Mouse (Mus musculus) thymus, adult 2 months (tissue): Measurements from ENCODE around the gene Fam126a. TPM values are rescaled to one million over a fixed set of nuclear protein-coding genes. Genes with fewer than 3 reads are reported as not detected.

Experiments
- DNase-seq: peaks from one replicate; pipeline ENCODE4 v3.0.0; 2021
- H3K27ac ChIP-seq: fragments of 200-500 bp; 2 replicates; pipeline ENCODE4 v1.5.1; 2012; ENCODE audit warnings: low read length, control low read depth; ENCODE audit not compliant: control insufficient read depth, insufficient read depth
- H3K27me3 ChIP-seq: fragments of 200-500 bp; 2 replicates; pipeline ENCODE4 v1.6.1; 2012; ENCODE audit warnings: mild to moderate bottlenecking, low read length, moderate library complexity, mixed read lengths; ENCODE audit not compliant: control insufficient read depth, insufficient read depth
- H3K36me3 ChIP-seq: fragments of 200-500 bp; 2 replicates; pipeline ENCODE4 v1.6.1; 2012; ENCODE audit warnings: mild to moderate bottlenecking, low read length, moderate library complexity; ENCODE audit not compliant: control insufficient read depth, insufficient read depth
- H3K4me1 ChIP-seq: fragments of 200-500 bp; replicated peaks from 2 replicates; pipeline ENCODE4 v1.6.1; 2012; ENCODE audit warnings: low read length; ENCODE audit not compliant: control insufficient read depth, insufficient read depth
- H3K4me3 ChIP-seq: fragments of 200-500 bp; 2 replicates; pipeline ENCODE4 v1.5.1; 2012; ENCODE audit warnings: mild to moderate bottlenecking, low read length, control low read depth, moderate library complexity; ENCODE audit not compliant: control insufficient read depth, insufficient read depth
- CTCF ChIP-seq: fragments of 200-500 bp; IDR thresholded peaks from 2 replicates; pipeline ENCODE4 v1.5.1; 2012; ENCODE audit warnings: mild to moderate bottlenecking, control low read depth, low read length, moderate library complexity, borderline replicate concordance; ENCODE audit not compliant: control insufficient read depth, poor library complexity, insufficient read depth; ENCODE audit errors: extremely low read depth
- POLR2A ChIP-seq: fragments of 200-500 bp; IDR thresholded peaks from 2 replicates; pipeline ENCODE4 v1.6.1; 2012; ENCODE audit warnings: mild to moderate bottlenecking, low read length, control low read depth, moderate library complexity; ENCODE audit not compliant: control insufficient read depth, poor library complexity, insufficient read depth; ENCODE audit errors: extremely low read depth
- WGBS: fragments of 180-500 bp; shearing (Covaris S2); methylation state at CpG from one replicate; pipeline ENCODE4 v1.1.7; 2018; 5-methylcytosine and 5-hydroxymethylcytosine counted together
- polyA plus RNA-seq: library from polyadenylated mRNA; depleted of rRNA; stranded (reverse); fragments of >200 nt; gene quantifications from 2 replicates; pipeline ENCODE4 v1.2.3, GENCODE M21; 2012

The Fam126a gene
- polyA plus RNA-seq, 1 experiment = 4.8 TPM

- Histone ChIP-seq H3K4me3 (no peak overlapping the region), H3K4me1 (no peaks in the 10 kb centered on the region), H3K27me3 (no peaks in the 10 kb centered on the region), H3K27ac (no peak overlapping the region), H3K36me3 (no peaks in the 10 kb centered on the region)
- DNase-seq = no peak
- WGBS = 97% methylated on average over 5 of the region's 5 CpGs
- TF ChIP-seq POLR2A (no peak), CTCF (no peak)
Measured at GRCm38 (mm10) chr5:23953047-23953446, 77.4 kb downstream of the Fam126a start.

DNA sequence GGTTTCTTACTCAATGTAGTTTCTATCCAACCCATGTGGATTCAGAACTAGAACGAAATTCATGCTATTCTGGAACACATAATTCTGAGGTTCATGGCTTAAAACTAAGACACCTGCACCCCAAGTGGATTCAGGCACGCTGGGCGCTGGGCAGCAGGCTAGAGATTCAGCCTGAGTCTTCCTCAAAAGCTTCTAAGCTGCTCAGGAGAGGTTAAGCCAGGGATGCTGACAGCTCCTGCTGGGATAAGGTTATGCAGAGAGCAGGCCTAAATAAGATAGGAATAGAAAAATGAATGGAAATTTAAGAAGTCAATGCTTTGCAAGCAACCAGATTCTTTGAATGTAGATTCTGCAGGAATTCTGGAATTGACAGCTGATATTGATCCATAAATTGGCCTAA, 82.4 kb downstream of the Fam126a start:
- Histone ChIP-seq H3K4me1 (no peaks in the 10 kb centered on the region), H3K36me3 (no peaks in the 10 kb centered on the region), H3K27ac (no peak overlapping the region), H3K27me3 (no peaks in the 10 kb centered on the region), H3K4me3 (no peak overlapping the region)
- no peak for DNase-seq
- 89% methylated on average over 3 of the region's 3 CpGs for WGBS
- TF ChIP-seq POLR2A (no peak), CTCF (no peak)

DNA sequence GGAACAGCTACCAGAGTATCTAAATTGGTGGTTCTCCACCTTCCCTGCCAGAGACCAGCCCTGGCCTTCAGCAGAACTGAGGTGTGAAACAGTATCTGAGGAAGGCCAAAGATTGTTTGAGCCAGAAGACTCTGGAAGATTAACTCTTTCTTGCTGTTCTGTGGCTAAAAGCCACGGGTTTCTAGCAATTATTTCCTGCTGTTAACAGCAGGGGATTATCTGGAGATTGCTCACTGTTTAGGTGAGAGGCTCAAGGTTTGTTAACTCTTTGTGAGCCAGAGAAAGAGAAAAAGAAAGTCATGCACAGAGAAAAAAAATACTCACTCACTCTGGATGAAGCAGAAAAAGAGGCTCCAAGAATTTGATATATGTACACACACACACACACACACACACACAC, 85.4 kb downstream of the Fam126a start:
- no peaks in the 10 kb centered on the region for H3K36me3 ChIP-seq
- H3K4me1 ChIP-seq = no peaks in the 10 kb centered on the region
- DNase-seq = no peak
- TF ChIP-seq POLR2A = no peak
- TF ChIP-seq CTCF = no peak
- H3K4me3 ChIP-seq = no peak overlapping the region
- 11% methylated on average over 1 of the region's 1 CpGs for WGBS
- H3K27ac ChIP-seq = no peak overlapping the region
- no peaks in the 10 kb centered on the region for H3K27me3 ChIP-seq

DNA sequence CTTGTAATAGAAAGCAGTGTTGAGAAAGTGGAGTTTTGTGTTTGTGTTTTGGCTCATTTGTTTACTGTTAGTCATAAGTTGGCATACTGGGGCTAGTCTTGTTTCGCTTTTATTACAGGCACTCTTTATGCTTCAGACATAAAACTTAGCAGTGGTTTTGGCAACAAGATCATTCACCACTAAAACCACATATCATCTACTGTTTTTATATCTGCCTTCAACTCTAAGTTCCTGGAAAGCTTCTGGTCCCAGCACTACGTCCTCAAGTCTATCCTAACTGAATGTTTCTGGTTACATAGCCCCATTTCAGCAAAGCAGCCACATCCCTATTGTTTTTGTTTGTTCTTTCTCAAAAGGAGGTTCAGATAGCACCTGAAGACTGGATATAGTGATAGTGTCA, 87.0 kb downstream of the Fam126a start:
- 37% methylated on average over 2 of the region's 2 CpGs for WGBS
- TF ChIP-seq POLR2A (no peak), CTCF (no peak)
- no peak for DNase-seq
- Histone ChIP-seq H3K27me3 (no peaks in the 10 kb centered on the region), H3K4me3 (no peak overlapping the region), H3K27ac (no peak overlapping the region), H3K4me1 (no peaks in the 10 kb centered on the region), H3K36me3 (no peaks in the 10 kb centered on the region)

- WGBS = 94% methylated on average over 12 of the region's 12 CpGs
- no peak overlapping the region for H3K27ac ChIP-seq
Measured at GRCm38 (mm10) chr5:23923481-23924165, 106.9 kb downstream of the Fam126a start.

GRCm38 (mm10) chr5:23922516-23923291, 107.8 kb downstream of the Fam126a start:
- Histone ChIP-seq H3K27ac (no peak overlapping the region), H3K4me3 (no peak overlapping the region), H3K36me3 (no peaks in the 10 kb centered on the region), H3K27me3 (no peaks in the 10 kb centered on the region), H3K4me1 (no peaks in the 10 kb centered on the region)
- TF ChIP-seq POLR2A (no peak), CTCF (no peak)
- no peak for DNase-seq
- 77% methylated on average over 12 of the region's 12 CpGs for WGBS

More at GRCm38 (mm10) chr5:23923481-23924165, 106.9 kb downstream of the Fam126a start:
- TF ChIP-seq CTCF = no peak
- Histone ChIP-seq H3K27me3 (no peaks in the 10 kb centered on the region), H3K4me1 (no peaks in the 10 kb centered on the region), H3K4me3 (no peak overlapping the region), H3K36me3 (no peaks in the 10 kb centered on the region)
- DNase-seq = no peak
